Mouse (Mus musculus) MEL (cell line): ENCODE results near the gene Erf.

Experiments used
- GABPA ChIP-seq: IDR thresholded peaks from 2 replicates; pipeline ENCODE4 v1.6.1; 2012; ENCODE audit warnings: low read depth, mild to moderate bottlenecking, inconsistent platforms, low read length, improper control_type of control experiment, moderate library complexity
- HCFC1 ChIP-seq: IDR thresholded peaks from 2 replicates; pipeline ENCODE4 v1.6.1; 2012; ENCODE audit warnings: low read depth, mild to moderate bottlenecking, inconsistent platforms, low read length, improper control_type of control experiment, moderate library complexity
- MAZ ChIP-seq: IDR thresholded peaks from 2 replicates; pipeline ENCODE4 v1.6.1; 2012; ENCODE audit warnings: low read depth, mild to moderate bottlenecking, inconsistent platforms, low read length, improper control_type of control experiment
- NRF1 ChIP-seq: IDR thresholded peaks from 2 replicates; pipeline ENCODE4 v1.6.1; 2014; ENCODE audit warnings: low read depth, mild to moderate bottlenecking, inconsistent platforms, low read length, improper control_type of control experiment, moderate library complexity; ENCODE audit not compliant: poor library complexity, insufficient read depth, severe bottlenecking
- RCOR1 ChIP-seq: IDR thresholded peaks from 2 replicates; pipeline ENCODE4 v1.6.1; 2012; ENCODE audit warnings: low read depth, mild to moderate bottlenecking, inconsistent platforms, low read length, improper control_type of control experiment
- TAL1 ChIP-seq: IDR thresholded peaks from 2 replicates; pipeline ENCODE4 v1.6.1; 2012; ENCODE audit warnings: mild to moderate bottlenecking, inconsistent platforms, low read length, moderate library complexity, mixed read lengths
- TCF12 ChIP-seq: IDR thresholded peaks from 2 replicates; pipeline ENCODE4 v1.6.1; 2014; ENCODE audit warnings: low read depth, mild to moderate bottlenecking, inconsistent platforms, low read length, improper control_type of control experiment, moderate library complexity
- UBTF ChIP-seq: IDR thresholded peaks from 2 replicates; pipeline ENCODE4 v1.6.1; 2012; ENCODE audit warnings: low read depth, mild to moderate bottlenecking, inconsistent platforms, low read length, improper control_type of control experiment, moderate library complexity, borderline replicate concordance; ENCODE audit not compliant: insufficient read depth
- USF1 ChIP-seq: IDR thresholded peaks from 2 replicates; pipeline ENCODE4 v1.6.1; 2014; ENCODE audit warnings: low read depth, mild to moderate bottlenecking, inconsistent platforms, low read length, improper control_type of control experiment, moderate library complexity
- ZC3H11A ChIP-seq: IDR thresholded peaks from 2 replicates; pipeline ENCODE4 v1.6.1; 2012; ENCODE audit warnings: low read depth, mild to moderate bottlenecking, inconsistent platforms, low read length, improper control_type of control experiment
- ZNF384 ChIP-seq: IDR thresholded peaks from 2 replicates; pipeline ENCODE4 v1.6.1; 2012; ENCODE audit warnings: low read depth, mild to moderate bottlenecking, inconsistent platforms, low read length, improper control_type of control experiment

- TF ChIP-seq MAZ, result no peak
- TF ChIP-seq USF1, result no peak
- TF ChIP-seq UBTF, result no peak
- no peak for TF ChIP-seq HCFC1
- no peak for TF ChIP-seq GABPA
- no peak for TF ChIP-seq ZNF384
- no peak for TF ChIP-seq ZC3H11A
- TF ChIP-seq NRF1, result no peak
- no peak for TF ChIP-seq RCOR1
- TF ChIP-seq TAL1, result no peak
- TF ChIP-seq TCF12, result no peak
These were observed 55.4 kb downstream of the Erf start for GRCm38 (mm10) chr7:25195148-25195547.
